Mouse (Mus musculus) ES-Bruce4 (cell line): ENCODE measurements around the gene Tbc1d16. TPM values are rescaled to one million over a fixed set of nuclear protein-coding genes. Genes with fewer than 3 reads are reported as not detected.
A peak's percentile ranks its signal among the peaks of the same experiment; 100 is the strongest.
"Not testable (repeated sequence)": the region's sequence is repeated elsewhere in the genome, so short reads cannot be mapped to it uniquely, and the experiment has no call there.

Experiments
- H3K27ac ChIP-seq: 2 replicates; pipeline ENCODE4 v1.5.1; 2012; ENCODE audit warnings: low read length, inconsistent platforms; ENCODE audit not compliant: insufficient read depth
- H3K27me3 ChIP-seq: 2 replicates; pipeline ENCODE4 v1.6.1; 2012; ENCODE audit warnings: mild to moderate bottlenecking, low read length, inconsistent platforms; ENCODE audit not compliant: control insufficient read depth, poor library complexity, insufficient read depth, severe bottlenecking
- H3K36me3 ChIP-seq: 2 replicates; pipeline ENCODE4 v1.6.1; 2012; ENCODE audit warnings: inconsistent platforms, mild to moderate bottlenecking, low read length, moderate library complexity; ENCODE audit not compliant: control insufficient read depth, poor library complexity, insufficient read depth, severe bottlenecking
- H3K4me1 ChIP-seq: one replicate; pipeline ENCODE4 v1.8.1; 2011; ENCODE audit warnings: low read length; ENCODE audit not compliant: control insufficient read depth, insufficient read depth
- H3K4me3 ChIP-seq: 2 replicates; pipeline ENCODE4 v1.5.1; 2011; ENCODE audit warnings: low read depth, mild to moderate bottlenecking, low read length
- H3K9ac ChIP-seq: 2 replicates; pipeline ENCODE4 v1.6.1; 2012; ENCODE audit warnings: low read depth, mild to moderate bottlenecking, inconsistent platforms; ENCODE audit not compliant: poor library complexity, severe bottlenecking
- H3K9me3 ChIP-seq: replicated peaks from 2 replicates; pipeline ENCODE4 v1.6.1; 2012; ENCODE audit warnings: mild to moderate bottlenecking, low read length, inconsistent platforms; ENCODE audit not compliant: control insufficient read depth, poor library complexity, insufficient read depth, severe bottlenecking
- CTCF ChIP-seq: IDR thresholded peaks from one replicate; pipeline ENCODE4 v1.8.1; 2011; ENCODE audit warnings: low read depth, low read length
- EP300 ChIP-seq: IDR thresholded peaks from 2 replicates; pipeline ENCODE4 v1.6.1; 2011; ENCODE audit warnings: low read depth, low read length; ENCODE audit not compliant: insufficient read depth
- POLR2A ChIP-seq: IDR thresholded peaks from one replicate; pipeline ENCODE4 v1.8.1; 2011; ENCODE audit warnings: low read length; ENCODE audit not compliant: insufficient read depth
- polyA plus RNA-seq: library from polyadenylated mRNA; stranded (reverse); fragments of >200 nt; gene quantifications from 2 replicates; pipeline ENCODE4 v1.2.4, GENCODE M21; 2011; ENCODE audit warnings: low read depth; ENCODE audit not compliant: missing spikeins, insufficient read depth, insufficient read length

Tbc1d16 gene
- polyA plus RNA-seq, 1 experiment = 15.9 TPM

DNA sequence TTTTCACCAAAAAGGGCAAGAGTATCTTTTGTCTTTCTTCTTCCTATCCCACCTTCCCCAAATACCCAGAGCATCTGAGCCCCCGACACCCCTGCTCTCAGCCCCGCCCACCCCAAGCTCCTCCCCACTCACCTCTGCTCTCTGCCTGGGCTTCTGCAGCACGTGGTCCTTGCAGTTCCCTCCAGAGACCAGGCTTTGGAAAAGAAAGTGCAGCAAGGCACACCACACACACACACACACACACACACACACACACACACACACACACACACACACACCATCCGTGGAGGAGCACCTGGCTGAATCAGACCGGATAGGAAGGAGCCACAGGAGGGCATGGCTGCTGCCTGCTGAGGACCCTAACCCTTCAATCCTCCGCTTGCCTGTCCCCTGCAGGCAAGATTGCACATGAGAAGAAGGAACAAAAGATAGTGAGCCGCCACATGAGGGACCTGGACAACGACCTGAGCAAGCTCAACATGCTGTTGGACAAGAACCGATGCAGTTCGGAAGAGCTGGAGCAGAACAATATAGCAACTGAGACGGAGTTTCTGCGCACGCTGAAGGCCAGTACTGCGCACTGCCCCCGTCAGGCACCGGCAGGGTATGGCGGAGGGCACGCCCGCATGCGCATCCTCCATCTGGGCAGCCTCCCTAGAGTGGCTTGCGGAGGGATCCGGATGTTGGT is 24.7 kb upstream of the Tbc1d16 start:
- Histone ChIP-seq H3K9ac (0 out of 2 replicates have a peak overlapping the region, but pooled peaks have one; percentile 1), H3K4me3 (peak overlapping the region; percentile 33), H3K27me3 (no peaks in the 10 kb centered on the region), H3K9me3 (no peaks in the 10 kb centered on the region), H3K4me1 (peaks cover 6% of the 10 kb centered on the region), H3K36me3 (no peaks in the 10 kb centered on the region), H3K27ac (no peak overlapping the region)
- TF ChIP-seq POLR2A (no peak), CTCF (peak; percentile 53), EP300 (0 out of 2 replicates have a peak, but pooled peaks have one; percentile 28)

DNA sequence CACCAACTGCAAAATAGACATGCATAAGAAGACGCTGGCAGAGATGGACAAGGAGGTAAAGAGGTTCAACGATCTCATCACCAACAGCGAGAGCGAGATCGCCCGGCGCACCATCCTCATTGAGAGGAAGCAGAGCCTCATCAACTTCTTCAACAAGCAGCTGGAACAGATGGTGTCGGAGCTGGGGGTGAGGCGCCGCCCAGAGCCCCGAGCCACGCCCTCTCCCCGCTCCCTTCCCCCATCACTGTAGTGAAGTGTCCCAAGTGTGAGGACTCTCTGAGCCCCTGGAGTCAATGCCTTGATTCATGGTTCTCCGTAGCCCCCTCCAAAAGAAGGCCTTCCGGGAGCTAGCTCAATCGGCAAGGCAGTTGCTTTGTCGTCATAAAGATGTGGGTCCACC is 22.7 kb upstream of the Tbc1d16 start:
- Histone ChIP-seq H3K9ac (no peak overlapping the region), H3K27me3 (no peaks in the 10 kb centered on the region), H3K4me3 (no peak overlapping the region), H3K27ac (no peak overlapping the region), H3K4me1 (peaks cover 6% of the 10 kb centered on the region), H3K9me3 (no peaks in the 10 kb centered on the region), H3K36me3 (no peaks in the 10 kb centered on the region)
- TF ChIP-seq EP300 (no peak), POLR2A (no peak), CTCF (no peak)

DNA sequence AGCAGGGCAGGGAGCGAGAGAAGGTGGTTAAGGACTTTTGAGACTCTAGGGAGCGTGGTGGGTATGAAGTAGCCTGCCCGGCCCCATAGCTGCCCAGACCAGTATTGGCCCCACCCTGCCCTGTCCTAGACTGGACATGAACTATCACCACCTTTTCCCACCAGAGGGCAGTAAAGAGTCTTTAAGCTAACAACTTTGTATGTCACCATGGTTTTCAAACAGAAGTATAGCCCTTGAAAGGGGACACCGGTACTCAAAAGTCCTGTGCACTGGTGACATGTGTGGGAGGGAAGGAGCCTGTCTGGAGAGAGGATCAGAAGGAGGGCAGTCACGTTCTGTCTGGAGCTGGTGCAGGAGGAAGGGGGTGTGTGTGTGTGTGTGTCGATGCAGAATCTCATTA is 20.7 kb upstream of the Tbc1d16 start:
- no peaks in the 10 kb centered on the region for H3K9me3 ChIP-seq
- no peaks in the 10 kb centered on the region for H3K36me3 ChIP-seq
- H3K9ac ChIP-seq = no peak overlapping the region
- H3K27ac ChIP-seq = no peak overlapping the region
- H3K27me3 ChIP-seq = no peaks in the 10 kb centered on the region
- TF ChIP-seq CTCF (peak; percentile 30), POLR2A (no peak)
- H3K4me1 ChIP-seq = peaks cover 6% of the 10 kb centered on the region
- no peak overlapping the region for H3K4me3 ChIP-seq

DNA sequence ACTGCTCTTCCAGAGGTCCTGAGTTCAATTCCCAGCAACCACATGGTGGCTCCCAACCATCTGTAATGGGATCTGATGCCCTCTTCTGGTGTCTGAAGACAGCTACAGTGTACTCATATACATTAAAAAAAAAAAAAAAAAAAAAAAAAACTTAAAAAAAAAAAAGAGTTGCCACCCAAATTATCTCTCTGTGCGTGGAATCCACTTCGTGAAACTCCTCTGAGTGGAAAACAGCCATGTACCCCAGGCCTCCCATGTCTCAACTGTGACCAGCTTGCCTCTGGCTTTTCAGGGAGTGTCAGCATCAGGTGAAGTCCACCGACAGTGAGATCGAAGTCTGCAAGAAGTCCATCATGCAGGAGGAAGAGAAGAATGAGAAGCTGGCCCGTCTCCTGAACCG is 17.2 kb upstream of the Tbc1d16 start:
- H3K36me3 ChIP-seq, H3K9me3 ChIP-seq, H3K27ac ChIP-seq, H3K9ac ChIP-seq, H3K4me3 ChIP-seq, H3K4me1 ChIP-seq, H3K27me3 ChIP-seq: not testable (repeated sequence)

DNA sequence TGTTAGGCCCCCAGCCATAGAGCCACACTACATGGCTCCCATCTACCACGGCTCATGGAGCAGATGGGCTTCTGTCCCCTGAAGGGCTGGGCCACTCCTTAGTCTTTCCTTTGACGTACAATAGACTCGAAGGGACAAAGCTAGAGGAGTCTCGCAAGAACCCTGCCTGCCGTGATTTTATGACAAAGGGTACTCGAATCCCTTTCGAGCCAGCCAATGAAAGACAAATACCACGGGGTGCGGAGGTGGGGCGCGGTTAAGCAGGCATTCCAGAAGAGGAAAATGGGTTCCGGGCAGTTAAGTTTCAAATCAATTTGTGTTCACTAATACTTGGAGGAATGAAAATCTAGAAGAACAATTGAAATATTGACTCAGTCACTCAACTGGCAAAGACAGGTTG is 11.2 kb upstream of the Tbc1d16 start:
- no peak for TF ChIP-seq EP300
- TF ChIP-seq CTCF = no peak
- TF ChIP-seq POLR2A = no peak
- no peaks in the 10 kb centered on the region for H3K27me3 ChIP-seq
- peak overlapping the region; percentile 40 for H3K4me3 ChIP-seq
- peak overlapping the region; percentile 7; the same call in 1 of the 2 replicates for H3K9ac ChIP-seq
- no peaks in the 10 kb centered on the region for H3K9me3 ChIP-seq
- H3K36me3 ChIP-seq = no peaks in the 10 kb centered on the region
- peak overlapping the region; percentile 6; the same call in 1 of the 2 replicates for H3K27ac ChIP-seq
- H3K4me1 ChIP-seq = peaks cover 15% of the 10 kb centered on the region

DNA sequence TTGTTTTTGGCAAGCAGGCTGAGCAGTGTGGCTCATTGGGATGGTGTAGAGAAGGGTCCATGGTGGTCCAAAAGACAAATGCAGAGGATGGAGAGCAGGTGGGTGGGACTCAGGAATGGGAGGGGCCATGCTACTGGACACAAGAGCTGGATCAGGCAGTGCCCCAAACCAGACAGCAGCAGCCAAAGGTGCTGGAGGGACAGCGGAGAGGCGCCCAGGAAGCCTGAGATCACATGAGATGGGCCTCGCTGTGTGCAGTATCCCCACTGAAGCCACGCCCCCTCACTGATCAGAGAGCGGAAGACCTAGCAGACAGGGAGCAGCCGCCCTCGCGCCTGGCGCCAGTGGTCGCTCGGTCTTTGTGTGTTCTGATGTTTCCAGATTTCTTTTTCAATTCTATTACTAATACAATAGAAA is 10.0 kb upstream of the Tbc1d16 start:
- no peak overlapping the region for H3K27ac ChIP-seq
- no peaks in the 10 kb centered on the region for H3K36me3 ChIP-seq
- TF ChIP-seq CTCF (no peak), POLR2A (peak; percentile 65), EP300 (peak; percentile 58; the same call in 1 of the 2 replicates)
- peak overlapping the region; percentile 7; the same call in 1 of the 2 replicates for H3K9ac ChIP-seq
- peak overlapping the region; percentile 38 for H3K4me3 ChIP-seq
- no peaks in the 10 kb centered on the region for H3K9me3 ChIP-seq
- H3K4me1 ChIP-seq = peaks cover 15% of the 10 kb centered on the region
- no peaks in the 10 kb centered on the region for H3K27me3 ChIP-seq
